Mouse (Mus musculus): ENCODE data around the gene Med13. TPM values are rescaled to one million over a fixed set of nuclear protein-coding genes. Genes with fewer than 3 reads are reported as not detected.

Gene Med13
- total and polyA plus RNA-seq, 2 experiments from 2014 or later, result 5.3 to 59.7 TPM

- DNase-seq (ENCODE audit: low spot score) (no peak), ATAC-seq (no peak)
- H3K4me1 ChIP-seq (ENCODE audit: insufficient read depth, low read length), result no peaks in the 10 kb centered on the region
- no peak overlapping the region for H3K4me2 ChIP-seq (ENCODE audit: low read depth, low read length)
- H3K27me3 ChIP-seq (ENCODE audit: insufficient read depth, low read length), result no peaks in the 10 kb centered on the region
- no peak overlapping the region for H3K9ac ChIP-seq (replicated peaks; ENCODE audit: low read length)
- H3K9me3 ChIP-seq (ENCODE audit: low read length), result no peaks in the 10 kb centered on the region
- no peaks in the 10 kb centered on the region for H3K36me3 ChIP-seq (ENCODE audit: insufficient read depth, low read length)
- no peak for TF ChIP-seq CTCF (IDR thresholded peaks at IDR 0.05; ENCODE audit: low read depth)
- no peak overlapping the region for H3K27ac ChIP-seq
- no peak overlapping the region for H3K4me3 ChIP-seq (ENCODE audit: low read length)
- WGBS, result 81% methylated on average over 5 of the region's 5 CpGs
Measured at GRCm38 (mm10) chr11:86369003-86369402, 11.6 kb upstream of the Med13 start.

GRCm38 (mm10) chr11:86364709-86365452 lies 7.5 kb upstream of the Med13 start:
- Histone ChIP-seq H3K27me3 (ENCODE audit: insufficient read depth, low read length) (no peaks in the 10 kb centered on the region), H3K27ac (no peak overlapping the region), H3K36me3 (ENCODE audit: insufficient read depth, low read length) (no peaks in the 10 kb centered on the region), H3K4me2 (ENCODE audit: low read depth, low read length) (no peak overlapping the region), H3K9me3 (ENCODE audit: low read length) (no peaks in the 10 kb centered on the region), H3K4me1 (ENCODE audit: insufficient read depth, low read length) (no peaks in the 10 kb centered on the region), H3K4me3 (ENCODE audit: low read length) (no peak overlapping the region), H3K9ac (replicated peaks; ENCODE audit: low read length) (no peak overlapping the region)
- no peak for TF ChIP-seq CTCF (IDR thresholded peaks at IDR 0.05; ENCODE audit: low read depth)
- DNase-seq (ENCODE audit: low spot score) (no peak), ATAC-seq (no peak)
- 83% methylated on average over 5 of the region's 5 CpGs for WGBS

GRCm38 (mm10) chr11:86357984-86358528 lies 654 bp upstream of the Med13 start:
- H3K4me3 ChIP-seq (ENCODE audit: low read length), result peak overlapping the region; percentile 99
- peaks cover 7% of the 10 kb centered on the region; the same call in 1 of the 2 replicates for H3K4me1 ChIP-seq (ENCODE audit: insufficient read depth, low read length)
- no peaks in the 10 kb centered on the region for H3K9me3 ChIP-seq (ENCODE audit: low read length)
- peak overlapping the region; percentile 99 for H3K27ac ChIP-seq
- WGBS, result under 1% methylated on average over 45 of the region's 45 CpGs
- DNase-seq (ENCODE audit: low spot score) (peak; percentile 98), ATAC-seq (peak; percentile 97)
- peak overlapping the region; percentile 85 for H3K4me2 ChIP-seq (ENCODE audit: low read depth, low read length)
- TF ChIP-seq CTCF (IDR thresholded peaks at IDR 0.05; ENCODE audit: low read depth), result peak; percentile 87
- H3K36me3 ChIP-seq (ENCODE audit: insufficient read depth, low read length), result no peaks in the 10 kb centered on the region
- H3K27me3 ChIP-seq (ENCODE audit: insufficient read depth, low read length), result no peaks in the 10 kb centered on the region
- H3K9ac ChIP-seq (replicated peaks; ENCODE audit: low read length), result peak overlapping the region; percentile 96

- Histone ChIP-seq H3K9ac (replicated peaks; ENCODE audit: low read length) (peak overlapping the region; percentile 96), H3K4me2 (ENCODE audit: low read depth, low read length) (peak overlapping the region; percentile 85), H3K27ac (no peak overlapping the region), H3K36me3 (ENCODE audit: insufficient read depth, low read length) (no peaks in the 10 kb centered on the region), H3K9me3 (ENCODE audit: low read length) (no peaks in the 10 kb centered on the region), H3K4me3 (ENCODE audit: low read length) (peak overlapping the region; percentile 99), H3K27me3 (ENCODE audit: insufficient read depth, low read length) (no peaks in the 10 kb centered on the region), H3K4me1 (ENCODE audit: insufficient read depth, low read length) (peaks cover 12% of the 10 kb centered on the region; the same call in 1 of the 2 replicates)
- no peak for TF ChIP-seq CTCF (IDR thresholded peaks at IDR 0.05; ENCODE audit: low read depth)
- DNase-seq (ENCODE audit: low spot score) (peak; percentile 5), ATAC-seq (no peak)
- WGBS, result 4% methylated on average over 13 of the region's 13 CpGs
Measured at GRCm38 (mm10) chr11:86356007-86356853, 1.2 kb downstream of the Med13 start.

- DNase-seq (ENCODE audit: low spot score), result no peak
- Histone ChIP-seq H3K36me3 (ENCODE audit: insufficient read depth, low read length) (no peaks in the 10 kb centered on the region), H3K9me3 (ENCODE audit: low read length) (no peaks in the 10 kb centered on the region), H3K27me3 (ENCODE audit: insufficient read depth, low read length) (no peaks in the 10 kb centered on the region), H3K9ac (replicated peaks; ENCODE audit: low read length) (no peak overlapping the region), H3K4me1 (ENCODE audit: insufficient read depth, low read length) (peaks cover 12% of the 10 kb centered on the region; the same call in 1 of the 2 replicates), H3K4me3 (ENCODE audit: low read length) (no peak overlapping the region), H3K4me2 (ENCODE audit: low read depth, low read length) (no peak overlapping the region), H3K27ac (no peak overlapping the region)
- no peak for TF ChIP-seq CTCF (IDR thresholded peaks at IDR 0.05; ENCODE audit: low read depth)
- 75% methylated on average over 3 of the region's 3 CpGs for WGBS
- ATAC-seq, result no peak
Measured at GRCm38 (mm10) chr11:86353586-86353985, 3.8 kb downstream of the Med13 start.

GRCm38 (mm10) chr11:86351766-86352315 lies 5.6 kb downstream of the Med13 start:
- no peak overlapping the region for H3K9ac ChIP-seq (replicated peaks; ENCODE audit: low read length)
- TF ChIP-seq CTCF (IDR thresholded peaks at IDR 0.05; ENCODE audit: low read depth), result no peak
- H3K4me1 ChIP-seq (ENCODE audit: insufficient read depth, low read length), result peaks cover 12% of the 10 kb centered on the region; the same call in 1 of the 2 replicates
- no peak overlapping the region for H3K4me2 ChIP-seq (ENCODE audit: low read depth, low read length)
- no peak overlapping the region for H3K27ac ChIP-seq
- no peaks in the 10 kb centered on the region for H3K27me3 ChIP-seq (ENCODE audit: insufficient read depth, low read length)
- 27% methylated on average over 3 of the region's 3 CpGs for WGBS
- no peak for DNase-seq (ENCODE audit: low spot score)
- no peaks in the 10 kb centered on the region for H3K36me3 ChIP-seq (ENCODE audit: insufficient read depth, low read length)
- no peak for ATAC-seq
- H3K4me3 ChIP-seq (ENCODE audit: low read length), result no peak overlapping the region
- no peaks in the 10 kb centered on the region for H3K9me3 ChIP-seq (ENCODE audit: low read length)
